Mouse (Mus musculus) spleen, adult 12 weeks (tissue): ENCODE measurements around the gene Wwc2.

ENCODE experiments used
- DNase-seq: peaks from one replicate; pipeline ENCODE4 v3.0.0; 2022; ENCODE audit warnings: low spot score

The Wwc2 gene

GRCm38 (mm10) chr8:47783544-47783943 is 207.2 kb downstream of the Wwc2 start:
- no peak for DNase-seq

GRCm38 (mm10) chr8:47781881-47782280 is 208.8 kb downstream of the Wwc2 start:
- no peak for DNase-seq

- DNase-seq: no peak
Measured at GRCm38 (mm10) chr8:47779589-47779988, 211.1 kb downstream of the Wwc2 start.

- DNase-seq: no peak
Measured at GRCm38 (mm10) chr8:47777415-47777814, 213.3 kb downstream of the Wwc2 start.
